Mouse (Mus musculus) E14TG2a.4 (cell line): ENCODE measurements at regions not wholly inside any gene's neighbourhood (a gene's known extent, or its start where the extent isn't known, plus 50 kb on each side); places are given as distances from the start of the nearest gene placed in this dataset.

Experiments
- CTCF ChIP-seq: conservative IDR thresholded peaks from 2 replicates; pipeline ENCODE4 v1.5.1; 2014; ENCODE audit warnings: low read length
- NANOG ChIP-seq: IDR thresholded peaks from 2 replicates; pipeline ENCODE4 v1.6.1; 2014; ENCODE audit warnings: borderline replicate concordance, low read length, mixed read lengths

DNA sequence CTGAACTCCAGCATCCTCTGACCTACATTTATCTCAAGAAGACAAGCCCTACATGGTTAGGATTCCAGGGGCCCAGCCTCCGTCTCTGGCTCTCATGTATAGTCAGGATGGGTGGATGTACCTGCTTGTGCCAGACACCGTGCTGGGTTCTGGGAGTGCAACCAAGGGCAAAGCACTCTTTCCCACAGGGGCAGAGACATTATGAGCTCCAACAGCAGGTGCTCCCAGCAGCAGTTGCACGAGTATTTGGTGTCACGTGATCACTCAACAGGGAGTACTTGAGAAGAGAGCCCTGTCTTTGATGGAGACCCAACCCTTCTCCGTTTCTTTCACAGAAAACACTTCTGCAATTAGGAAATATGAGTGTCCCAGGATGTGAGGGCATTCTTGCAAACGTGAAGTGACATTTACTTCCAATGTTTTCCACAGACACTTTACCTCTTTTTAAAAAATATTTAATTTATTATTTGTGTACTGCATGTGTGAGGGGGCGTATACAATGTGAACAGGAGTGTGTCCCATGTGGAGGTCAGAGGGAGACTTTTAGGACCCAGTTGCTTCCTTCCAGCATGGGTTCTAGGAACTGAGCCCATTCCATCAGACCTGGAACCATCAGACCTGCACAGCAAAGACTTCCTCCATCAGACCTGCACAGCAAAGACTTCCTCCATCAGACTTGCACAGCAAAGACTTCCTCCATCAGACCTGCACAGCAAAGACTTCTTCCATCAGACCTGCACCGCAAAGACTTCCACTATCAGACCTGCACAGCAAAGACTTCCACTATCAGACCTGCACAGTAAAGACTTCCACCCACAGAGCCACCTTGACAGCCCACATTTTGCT is 95.5 kb upstream of the Cpm start:
- no peak for TF ChIP-seq NANOG
- no peak for TF ChIP-seq CTCF
